Mouse (Mus musculus): ENCODE data around the gene Zfp688. TPM values are rescaled to one million over a fixed set of nuclear protein-coding genes. Genes with fewer than 3 reads are reported as not detected.
"Not testable (repeated sequence)": the region's sequence is repeated elsewhere in the genome, so short reads cannot be mapped to it uniquely, and the experiment has no call there.

The Zfp688 gene
- polyA plus RNA-seq (2015; fragmentation: Nextera tagmentation; extraction: Ambion mirVana), result 12.0 and 15.6 TPM in 2 replicates

DNA sequence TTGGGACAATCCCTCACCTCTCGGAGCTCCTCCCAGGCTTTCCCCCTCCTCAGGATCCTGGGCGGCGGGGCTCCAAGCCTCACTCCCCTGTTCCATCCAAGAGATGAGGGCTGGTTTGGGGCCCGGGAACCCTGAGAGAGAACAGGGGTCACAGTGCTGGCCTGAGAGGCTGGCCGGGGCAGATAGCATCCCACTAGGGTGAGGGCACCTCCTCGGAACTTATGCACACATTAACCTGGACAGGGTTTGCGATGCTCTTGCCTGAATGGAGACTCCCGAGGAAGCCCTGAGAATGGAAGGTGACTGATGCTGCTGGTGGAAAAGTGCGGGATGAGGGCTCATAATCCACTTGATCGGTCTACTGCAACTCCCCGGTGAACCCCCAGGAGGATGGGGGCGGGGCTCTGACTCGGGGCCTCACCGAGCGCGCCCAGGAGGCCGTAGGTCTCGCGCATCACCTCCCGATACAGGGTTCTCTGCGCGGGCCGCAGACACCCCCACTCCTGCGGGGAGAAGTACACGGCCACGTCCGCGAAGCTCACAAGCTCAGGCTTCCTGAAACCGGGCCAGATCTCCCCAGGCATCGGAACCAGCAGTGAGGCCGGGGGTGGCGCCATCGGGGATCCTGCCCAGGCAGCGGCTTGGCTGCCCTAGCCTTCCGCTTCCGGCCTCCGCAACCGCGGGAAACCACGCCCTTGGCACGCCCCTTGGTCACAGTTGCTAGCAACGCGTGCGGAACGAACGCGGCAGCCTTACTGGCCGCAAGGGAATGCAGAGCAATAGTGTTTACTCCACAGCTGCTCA, at the start of gene Zfp688:
Gene Zfp688 (minus strand): TSS at position 681 of the 804 bp plus-strand sequence.
- H3K9ac ChIP-seq, result peak within 1 kb of the TSS; percentile 89
- peak; percentile 89 for ATAC-seq (replicated peaks; ENCODE audit: insufficient number of reproducible peaks, insufficient read depth, low FRiP score, low read depth)
- H3K4me1 ChIP-seq (replicated peaks), result peaks cover 14% of the 10 kb centered on the region
- WGBS, result 2% methylated on average over 48 of the region's 48 CpGs
- H3K27ac ChIP-seq, result peak within 1 kb of the TSS; percentile 71
- peak within 1 kb of the TSS; percentile 85 for H3K4me3 ChIP-seq
- H3K4me2 ChIP-seq, result peak within 1 kb of the TSS; percentile 89
- H3K27me3 ChIP-seq, result peaks cover 10% of the 10 kb centered on the region
- no peaks in the 10 kb centered on the region for H3K9me3 ChIP-seq (replicated peaks)
- peaks cover 13% of the 10 kb centered on the region; the same call in 1 of the 2 replicates for H3K36me3 ChIP-seq

GRCm38 (mm10) chr7:127471646-127472010, 49.8 kb upstream of the Zfp688 start:
- Histone ChIP-seq H3K27ac (peak overlapping the region; percentile 96), H3K4me3 (peak overlapping the region; percentile 72), H3K4me2 (peak overlapping the region; percentile 75), H3K9ac (peak overlapping the region; percentile 85), H3K27me3 (no peaks in the 10 kb centered on the region), H3K9me3 (replicated peaks) (no peaks in the 10 kb centered on the region), H3K36me3 (peaks cover 45% of the 10 kb centered on the region), H3K4me1 (replicated peaks) (peaks cover 11% of the 10 kb centered on the region)
- WGBS, result under 1% methylated on average over 25 of the region's 25 CpGs
- ATAC-seq (replicated peaks; ENCODE audit: insufficient number of reproducible peaks, insufficient read depth, low FRiP score, low read depth), result peak; percentile 21; the same call in 1 of the 2 replicates

DNA sequence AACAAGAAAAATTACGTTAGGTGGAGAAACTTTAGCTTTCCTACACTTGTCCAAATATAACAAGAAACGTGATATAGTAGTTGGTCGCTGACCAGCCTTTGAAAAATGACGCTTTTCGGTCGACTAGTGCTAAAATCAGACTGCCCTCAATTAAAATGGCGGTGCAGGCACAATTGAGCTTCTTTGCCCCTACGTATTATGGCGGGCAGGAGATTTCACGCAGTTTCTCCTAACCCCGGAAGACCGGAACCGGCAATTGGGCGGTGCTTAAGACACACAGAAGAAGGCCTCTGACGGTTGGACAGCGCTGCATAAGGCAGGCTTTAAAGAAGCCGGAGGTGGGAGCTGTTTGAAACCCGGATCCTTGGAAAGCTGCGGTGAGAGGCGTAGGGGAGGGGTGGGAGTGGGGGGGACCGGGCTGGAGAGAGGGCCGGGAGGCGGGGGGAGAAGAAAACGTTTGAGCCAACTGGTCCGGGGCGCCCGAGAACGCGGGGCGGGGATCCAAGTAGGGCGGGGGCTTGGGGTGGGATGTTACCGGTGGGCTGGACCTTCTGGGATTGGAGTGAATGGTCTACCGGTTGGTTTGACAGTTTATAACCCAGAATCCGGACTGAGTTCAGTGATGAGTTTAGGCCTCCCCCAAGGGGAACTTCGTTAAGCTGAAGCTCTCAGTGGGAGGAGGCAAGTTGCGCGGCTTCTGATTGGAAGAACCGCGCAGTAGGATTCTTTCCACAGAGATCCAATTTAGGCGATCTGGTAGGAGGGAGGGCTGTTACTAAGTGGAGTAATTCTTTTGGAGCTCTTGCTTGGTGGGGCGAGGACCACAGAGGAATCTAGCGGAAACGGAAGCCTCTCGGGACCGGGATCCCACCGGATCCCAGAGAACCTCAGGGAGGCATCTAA, 49.1 kb upstream of the Zfp688 start:
- peaks cover 44% of the 10 kb centered on the region for H3K36me3 ChIP-seq
- under 1% methylated on average over 46 of the region's 46 CpGs for WGBS

DNA sequence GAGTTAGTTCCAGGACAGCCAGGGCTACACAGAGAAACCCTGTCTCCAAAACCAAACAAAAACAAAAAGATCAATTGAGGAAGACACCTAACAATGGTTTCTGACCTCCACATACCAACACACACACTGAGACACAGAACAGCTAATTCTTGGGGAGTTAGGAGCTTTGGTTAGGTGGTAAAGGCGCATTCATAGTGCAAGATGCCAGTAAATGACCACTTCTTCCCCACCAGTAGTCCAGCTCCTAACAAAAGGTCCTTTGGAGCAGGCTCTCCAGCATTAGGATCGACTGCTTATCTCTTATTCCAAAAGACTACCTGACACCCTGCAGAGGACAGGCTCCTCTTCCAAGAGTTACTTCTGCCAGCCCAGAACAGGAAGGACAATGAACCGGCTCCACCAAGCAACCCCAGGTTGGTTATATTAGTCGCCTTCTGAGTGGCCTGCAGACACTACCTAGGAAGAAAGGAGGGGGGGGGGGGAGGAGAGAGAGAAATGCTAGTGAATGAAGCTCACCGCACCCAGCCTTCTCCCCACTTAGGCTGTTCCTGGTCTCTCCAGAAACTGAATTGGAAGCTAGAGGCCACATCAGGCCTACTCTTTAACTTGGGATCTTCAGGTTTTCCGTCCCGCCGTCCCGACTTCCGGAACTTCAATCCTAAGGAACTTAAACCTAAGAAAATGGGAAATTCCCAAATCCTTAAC, 48.3 kb upstream of the Zfp688 start:
- Histone ChIP-seq H3K9ac (peak overlapping the region; percentile 85), H3K4me3 (peak overlapping the region; percentile 72), H3K4me2 (peak overlapping the region; percentile 75), H3K9me3 (replicated peaks) (no peaks in the 10 kb centered on the region), H3K27ac (peak overlapping the region; percentile 96), H3K27me3 (no peaks in the 10 kb centered on the region), H3K36me3 (peaks cover 36% of the 10 kb centered on the region), H3K4me1 (replicated peaks) (peaks cover 9% of the 10 kb centered on the region)
- ATAC-seq (replicated peaks; ENCODE audit: insufficient number of reproducible peaks, insufficient read depth, low FRiP score, low read depth), result no peak
- WGBS, result 8% methylated on average over 10 of the region's 10 CpGs

More for the DNA sequence above, 49.1 kb upstream of the Zfp688 start:
- peak overlapping the region; percentile 75 for H3K4me2 ChIP-seq
- peak overlapping the region; percentile 85 for H3K9ac ChIP-seq
- H3K4me1 ChIP-seq (replicated peaks), result peaks cover 9% of the 10 kb centered on the region
- H3K9me3 ChIP-seq (replicated peaks), result no peaks in the 10 kb centered on the region
- peak overlapping the region; percentile 72 for H3K4me3 ChIP-seq
- no peaks in the 10 kb centered on the region for H3K27me3 ChIP-seq
- ATAC-seq (replicated peaks; ENCODE audit: insufficient number of reproducible peaks, insufficient read depth, low FRiP score, low read depth), result peak; percentile 90
- H3K27ac ChIP-seq, result peak overlapping the region; percentile 96

- 90% methylated on average over 4 of the region's 4 CpGs for WGBS
- Histone ChIP-seq H3K27me3 (no peaks in the 10 kb centered on the region), H3K4me3 (no peak overlapping the region), H3K4me2 (no peak overlapping the region), H3K9me3 (replicated peaks) (no peaks in the 10 kb centered on the region), H3K4me1 (replicated peaks) (no peaks in the 10 kb centered on the region), H3K36me3 (peaks cover 30% of the 10 kb centered on the region), H3K9ac (no peak overlapping the region), H3K27ac (no peak overlapping the region)
- no peak for ATAC-seq (replicated peaks; ENCODE audit: insufficient number of reproducible peaks, insufficient read depth, low FRiP score, low read depth)
Observed at GRCm38 (mm10) chr7:127466606-127467005, 44.7 kb upstream of the Zfp688 start.

- H3K9ac ChIP-seq; H3K4me2 ChIP-seq; H3K9me3 ChIP-seq (replicated peaks); H3K27me3 ChIP-seq; H3K4me3 ChIP-seq; H3K27ac ChIP-seq; ATAC-seq (replicated peaks; ENCODE audit: insufficient number of reproducible peaks, insufficient read depth, low FRiP score, low read depth); H3K4me1 ChIP-seq (replicated peaks): not testable (repeated sequence)
- peaks cover 32% of the 10 kb centered on the region for H3K36me3 ChIP-seq
- 90% methylated on average over 2 of the region's 2 CpGs for WGBS
Observed at GRCm38 (mm10) chr7:127465670-127466069, 43.8 kb upstream of the Zfp688 start.

GRCm38 (mm10) chr7:127465191-127465590, 43.3 kb upstream of the Zfp688 start:
- ATAC-seq (replicated peaks; ENCODE audit: insufficient number of reproducible peaks, insufficient read depth, low FRiP score, low read depth), result no peak
- H3K9ac ChIP-seq, result no peak overlapping the region
- peaks cover 32% of the 10 kb centered on the region for H3K36me3 ChIP-seq
- no peaks in the 10 kb centered on the region for H3K27me3 ChIP-seq
- H3K27ac ChIP-seq, result no peak overlapping the region
- no peak overlapping the region for H3K4me3 ChIP-seq
- H3K9me3 ChIP-seq (replicated peaks), result no peaks in the 10 kb centered on the region
- no peaks in the 10 kb centered on the region for H3K4me1 ChIP-seq (replicated peaks)
- WGBS, result 87% methylated on average over 3 of the region's 3 CpGs
- no peak overlapping the region for H3K4me2 ChIP-seq

DNA sequence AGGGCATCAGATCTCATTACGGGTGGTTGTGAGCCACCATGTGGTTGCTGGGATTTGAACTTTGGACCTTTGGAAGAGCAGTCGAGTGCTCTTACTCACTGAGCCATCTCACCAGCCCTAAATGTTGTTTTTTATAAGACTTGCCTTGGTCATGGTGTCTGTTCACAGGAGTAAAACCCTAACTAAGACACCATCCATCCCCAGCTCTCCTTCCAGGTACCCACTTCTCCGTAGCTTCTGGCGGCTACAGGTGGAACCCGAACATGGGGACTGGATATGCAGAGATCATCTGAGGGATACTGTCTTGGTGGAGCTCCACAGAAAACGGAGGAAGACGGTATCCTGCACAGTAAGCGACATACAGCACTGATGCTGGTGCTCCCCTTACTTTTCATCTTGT, 37.4 kb upstream of the Zfp688 start, which contains the start of gene Prr14:
Gene Prr14 (plus strand): TSS at position 301 of the 400 bp plus-strand sequence.
- not testable (repeated sequence) for ATAC-seq (replicated peaks; ENCODE audit: insufficient number of reproducible peaks, insufficient read depth, low FRiP score, low read depth); H3K27me3 ChIP-seq; H3K9me3 ChIP-seq (replicated peaks); H3K4me2 ChIP-seq; H3K9ac ChIP-seq; H3K4me3 ChIP-seq; H3K27ac ChIP-seq; H3K4me1 ChIP-seq (replicated peaks)
- H3K36me3 ChIP-seq, result peaks cover 53% of the 10 kb centered on the region
- WGBS, result 97% methylated on average over 8 of the region's 8 CpGs

DNA sequence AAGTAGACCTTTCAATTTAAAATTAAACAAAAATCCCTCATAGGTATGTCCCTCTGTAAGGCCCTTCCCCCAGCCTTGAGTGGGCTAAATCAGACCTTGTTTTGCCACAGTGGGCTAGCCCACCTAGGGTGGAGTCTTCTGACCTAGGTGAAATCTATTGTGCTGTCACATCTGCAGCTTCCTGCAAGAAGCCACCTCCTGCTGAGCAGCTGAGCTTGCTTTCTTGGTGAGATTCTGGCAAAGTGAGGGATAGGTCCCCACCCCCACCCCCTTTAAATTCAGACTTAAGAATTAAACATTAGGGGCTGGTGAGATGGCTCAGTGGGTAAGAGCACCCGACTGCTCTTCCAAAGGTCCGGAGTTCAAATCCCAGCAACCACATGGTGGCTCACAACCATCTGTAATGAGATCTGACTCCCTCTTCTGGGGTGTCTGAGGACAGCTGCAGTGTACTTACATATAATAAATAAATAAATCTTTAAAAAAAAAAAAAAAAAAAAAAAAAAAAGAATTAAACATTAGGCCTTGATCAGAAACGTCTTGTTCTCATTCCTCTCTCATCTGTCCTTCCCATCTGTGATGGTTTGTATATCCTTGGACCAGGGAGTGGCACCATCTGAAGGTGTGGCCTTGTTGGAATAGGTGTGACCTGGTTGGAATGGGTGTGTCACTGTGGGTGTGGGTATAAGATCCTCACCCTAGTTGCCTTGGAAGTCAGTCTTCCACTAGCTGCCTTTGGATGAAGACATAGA, 36.7 kb upstream of the Zfp688 start:
- ATAC-seq (replicated peaks; ENCODE audit: insufficient number of reproducible peaks, insufficient read depth, low FRiP score, low read depth); H3K9me3 ChIP-seq (replicated peaks); H3K27ac ChIP-seq; H3K4me3 ChIP-seq; H3K4me2 ChIP-seq; H3K9ac ChIP-seq; H3K27me3 ChIP-seq; H3K4me1 ChIP-seq (replicated peaks): not testable (repeated sequence)
- WGBS, result 86% methylated on average over 3 of the region's 3 CpGs
- H3K36me3 ChIP-seq, result peaks cover 53% of the 10 kb centered on the region

DNA sequence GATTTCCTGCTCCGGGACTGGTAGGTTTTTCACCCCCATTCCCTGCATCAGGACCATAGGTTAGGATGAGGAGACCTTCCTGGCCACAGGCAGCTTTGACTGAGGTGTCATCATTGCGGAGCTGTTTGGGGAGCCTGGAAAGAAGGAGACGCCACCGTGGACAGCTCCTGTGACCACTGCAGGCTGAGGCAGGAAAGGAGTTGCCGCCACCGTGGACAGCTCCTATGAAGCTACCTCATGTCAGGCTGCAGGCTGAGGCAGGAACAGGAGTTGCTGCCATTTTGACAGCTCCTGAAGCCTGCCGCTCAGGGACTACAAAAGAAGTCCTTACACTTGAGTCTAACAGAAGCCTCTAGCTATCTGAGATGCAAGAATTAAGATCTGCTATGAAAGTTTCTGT, 33.0 kb upstream of the Zfp688 start:
- 82% methylated on average over 7 of the region's 7 CpGs for whole genome bisulfite sequencing
- Histone ChIP-seq H3K9ac (no peak overlapping the region), H3K4me3 (no peak overlapping the region), H3K27me3 (no peaks in the 10 kb centered on the region), H3K4me1 (replicated peaks) (peaks cover 23% of the 10 kb centered on the region), H3K4me2 (no peak overlapping the region), H3K9me3 (replicated peaks) (no peaks in the 10 kb centered on the region), H3K27ac (no peak overlapping the region), H3K36me3 (peaks cover 38% of the 10 kb centered on the region)
- no peak for ATAC-seq (replicated peaks; ENCODE audit: insufficient number of reproducible peaks, insufficient read depth, low FRiP score, low read depth)
